Mouse (Mus musculus) megakaryocyte, embryonic 14.5 days (primary cell): Measurements from ENCODE around the gene Gm21209. TPM values are rescaled to one million over a fixed set of nuclear protein-coding genes. Genes with fewer than 3 reads are reported as not detected.
"Not testable (repeated sequence)": the region's sequence is repeated elsewhere in the genome, so short reads cannot be mapped to it uniquely, and the experiment has no call there.

ENCODE experiments used
- H3K27me3 ChIP-seq: replicated peaks from 2 replicates; pipeline ENCODE3; 2012; ENCODE audit warnings: inconsistent platforms
- H3K36me3 ChIP-seq: replicated peaks from 2 replicates; pipeline ENCODE3; 2012; ENCODE audit warnings: low read length, inconsistent platforms, mixed read lengths
- H3K4me1 ChIP-seq: 2 replicates; pipeline ENCODE4 v1.6.1; 2012; ENCODE audit warnings: inconsistent platforms
- H3K4me3 ChIP-seq: replicated peaks from 2 replicates; pipeline ENCODE3; 2012; ENCODE audit warnings: moderate library complexity, mild to moderate bottlenecking, inconsistent platforms
- H3K9me3 ChIP-seq: 2 replicates; pipeline ENCODE4 v1.6.1; 2012; ENCODE audit warnings: inconsistent platforms
- polyA plus RNA-seq: library from polyadenylated mRNA; stranded (reverse); fragments of >175 nt; gene quantifications from 2 replicates; pipeline ENCODE4 v1.2.3, GENCODE M21; 2012; ENCODE audit warnings: low replicate concordance; ENCODE audit not compliant: insufficient read depth

Gene Gm21209
- polyA plus RNA-seq = not detected in 2 replicates

- H3K4me3 ChIP-seq, H3K4me1 ChIP-seq, H3K36me3 ChIP-seq, H3K27me3 ChIP-seq, H3K9me3 ChIP-seq: not testable (repeated sequence)
Observed at GRCm38 (mm10) chrY:49570856-49571255, at the start of gene Gm21209. TSS of gene Gm21209 (plus strand) at chrY:49571156.
